Mouse (Mus musculus): ENCODE measurements around the gene Gstt4. TPM values are rescaled to one million over a fixed set of nuclear protein-coding genes. Genes with fewer than 3 reads are reported as not detected.
A peak's percentile ranks its signal among the peaks of the same experiment; 100 is the strongest.

The Gstt4 gene
- total and polyA plus RNA-seq, 3 experiments, result not detected

DNA sequence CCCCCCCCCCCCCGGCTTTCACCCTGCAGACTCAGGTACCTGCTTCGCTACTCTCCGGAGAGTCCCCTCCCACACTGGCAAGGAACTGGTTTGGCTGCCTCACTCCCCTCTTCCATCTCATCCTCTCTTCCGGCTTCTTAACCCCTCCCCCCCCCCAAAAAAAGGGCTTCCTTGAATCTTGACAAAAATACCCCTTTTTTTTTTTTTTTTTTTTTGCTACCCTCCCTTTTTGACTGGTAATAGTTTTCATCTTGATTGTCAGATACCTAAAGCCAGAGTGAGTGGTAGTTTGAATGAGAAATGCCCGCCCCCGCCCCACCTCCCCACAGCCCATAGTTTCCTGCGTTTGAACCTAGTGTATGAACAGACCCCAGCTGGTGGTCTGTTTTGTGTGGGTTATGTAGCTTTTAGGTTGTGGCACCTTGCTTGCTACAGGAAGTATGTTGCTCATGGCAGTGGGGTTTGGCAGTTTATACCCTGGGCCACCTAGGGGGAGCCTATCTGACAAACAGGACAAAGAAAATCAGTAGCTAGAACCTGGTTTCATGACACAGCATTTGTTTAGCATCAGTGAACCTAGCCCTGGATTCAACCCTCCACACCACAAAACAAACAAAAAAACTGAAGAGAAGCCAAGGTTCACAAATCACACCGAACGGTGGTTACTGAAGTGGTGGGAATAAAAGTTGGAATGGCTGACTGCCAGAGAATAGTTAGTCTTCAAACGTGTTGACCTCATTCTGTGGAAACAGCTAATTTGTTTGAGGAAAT is 13.6 kb upstream of the Gstt4 start:
- DNase-seq, result no peak

GRCm38 (mm10) chr10:75835307-75835706 is 13.0 kb upstream of the Gstt4 start:
- peak; percentile 83 for DNase-seq

GRCm38 (mm10) chr10:75834721-75835120 is 12.4 kb upstream of the Gstt4 start:
- no peak for DNase-seq

DNA sequence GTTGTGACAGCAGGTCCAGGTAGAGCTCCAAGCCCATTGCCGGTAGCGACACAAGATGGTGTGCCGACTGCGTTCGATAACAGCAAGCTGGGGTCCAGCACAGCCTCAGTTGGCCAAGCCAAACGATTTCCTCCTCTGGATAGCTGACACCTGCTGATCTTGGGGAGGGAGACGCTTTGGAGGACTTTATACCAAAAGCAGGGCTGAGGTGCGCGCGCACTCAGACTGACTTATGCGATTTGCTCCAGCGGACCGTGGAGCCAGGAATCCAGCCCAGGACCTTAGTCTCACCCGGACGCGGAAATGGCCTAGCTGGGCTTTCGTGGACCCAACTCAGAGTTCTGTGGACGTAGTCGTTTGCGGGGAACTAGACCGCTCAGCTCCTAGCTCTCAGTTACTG is 11.9 kb upstream of the Gstt4 start:
- peak; percentile 87 for DNase-seq

- DNase-seq, result peak; percentile 51
Observed at GRCm38 (mm10) chr10:75833456-75834080, 11.2 kb upstream of the Gstt4 start.

- peak; percentile 77 for DNase-seq
Observed at GRCm38 (mm10) chr10:75832272-75832895, 10.0 kb upstream of the Gstt4 start.

GRCm38 (mm10) chr10:75830275-75830670 is 7.9 kb upstream of the Gstt4 start:
- no peak for DNase-seq

- DNase-seq, result no peak
Observed at GRCm38 (mm10) chr10:75829529-75830274, 7.4 kb upstream of the Gstt4 start.

- DNase-seq, result peak; percentile 62
Observed at GRCm38 (mm10) chr10:75828500-75828931, 6.2 kb upstream of the Gstt4 start.

- DNase-seq, result peak; percentile 81
Observed at GRCm38 (mm10) chr10:75827668-75828360, 5.5 kb upstream of the Gstt4 start.

DNA sequence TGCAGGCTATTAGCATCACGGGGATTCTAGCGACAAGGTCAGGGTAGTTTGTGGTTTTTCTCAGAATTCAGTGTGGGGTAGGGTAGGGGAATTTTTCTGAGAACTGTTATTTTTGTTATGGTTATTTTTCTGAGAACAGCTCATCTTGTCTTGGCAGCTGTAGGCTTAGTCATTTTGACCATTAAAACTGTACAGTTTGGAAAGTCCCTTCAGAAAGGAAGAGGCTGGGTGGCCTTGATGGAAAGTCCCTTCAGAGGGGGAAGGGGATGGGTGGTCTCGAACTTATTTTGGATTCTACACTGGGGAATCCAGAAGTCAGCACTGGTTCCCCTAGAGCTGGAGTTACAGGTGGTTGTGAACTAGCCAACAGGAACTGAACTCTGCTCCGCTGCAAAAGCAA is 2.2 kb upstream of the Gstt4 start:
- no peak for DNase-seq

DNA sequence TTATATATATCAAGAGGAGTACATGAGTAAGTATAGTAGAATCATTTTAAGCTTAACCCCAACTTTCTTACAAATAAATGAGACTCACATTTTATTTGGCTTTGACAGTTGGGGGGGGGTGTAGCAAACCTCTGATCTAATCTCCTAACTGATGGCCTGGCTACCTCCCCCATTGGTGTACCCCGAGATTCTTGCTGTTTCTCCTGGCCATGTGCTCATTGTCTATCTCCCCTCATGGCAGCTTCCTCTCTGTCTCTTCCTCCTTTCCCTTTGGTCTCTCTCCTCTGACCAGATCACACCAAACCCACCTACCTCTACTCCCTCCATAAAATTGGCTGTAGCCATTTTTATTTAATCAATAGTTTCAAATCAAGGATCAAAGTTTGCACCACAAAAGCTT is 1.4 kb upstream of the Gstt4 start:
- no peak for DNase-seq

DNA sequence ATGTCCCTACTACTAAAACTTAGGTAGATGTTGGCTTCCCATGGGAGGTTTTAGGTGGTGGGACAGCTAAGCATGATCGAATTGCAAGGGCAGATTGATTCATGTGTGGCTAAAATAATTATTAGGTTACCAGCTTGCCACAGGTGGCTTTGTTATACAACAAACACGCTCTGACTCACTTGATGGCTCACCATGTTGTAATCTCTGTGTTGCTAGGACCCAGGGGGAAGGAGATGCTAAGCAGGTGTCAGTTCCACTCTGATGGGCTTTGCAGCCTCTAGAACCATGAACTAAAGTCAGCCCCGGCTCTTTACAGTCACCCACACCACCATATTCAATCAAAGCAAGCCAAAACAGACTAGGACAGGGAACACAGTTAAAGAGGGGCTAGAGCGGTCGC is 2.5 kb downstream of the Gstt4 start:
- DNase-seq, result no peak

DNA sequence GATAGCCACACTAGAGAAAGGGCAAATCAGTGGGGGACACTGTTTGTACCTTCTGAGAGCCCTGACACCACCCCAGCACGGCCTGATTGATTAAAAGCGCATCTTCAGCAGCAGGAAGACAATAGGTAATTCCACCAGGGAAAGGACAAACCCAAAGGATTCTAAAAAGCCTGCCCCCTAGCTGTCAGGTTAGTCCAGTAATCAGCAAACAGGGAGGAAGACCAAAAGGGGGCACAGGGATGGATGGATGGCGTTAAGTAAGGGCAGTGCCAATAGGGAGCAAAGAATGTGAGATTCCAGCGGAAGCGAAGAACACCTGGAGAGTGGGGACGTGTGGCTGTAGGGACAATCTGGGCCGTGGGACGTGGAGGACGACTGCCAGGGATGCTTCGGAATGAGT is 3.7 kb downstream of the Gstt4 start:
- DNase-seq, result no peak

DNA sequence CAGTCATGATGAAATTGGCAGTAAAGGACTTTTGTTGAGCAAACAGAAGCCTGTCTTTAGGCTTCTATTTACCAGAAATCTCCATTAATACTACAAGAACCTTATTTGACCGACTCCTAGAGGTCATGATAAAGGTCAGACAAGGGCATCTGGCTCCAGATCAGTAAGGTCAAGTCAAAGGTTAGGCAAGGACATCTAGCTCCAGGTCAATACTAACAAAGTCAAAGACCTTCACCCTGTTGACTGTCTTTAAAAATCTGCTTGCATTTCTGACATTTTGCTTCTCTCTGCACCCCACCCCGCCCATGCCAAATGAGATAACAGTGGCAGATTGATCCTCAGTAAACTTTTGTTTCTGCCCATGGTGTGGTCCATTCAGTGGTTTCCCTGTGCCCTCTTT is 18.1 kb downstream of the Gstt4 start:
- DNase-seq, result no peak

DNA sequence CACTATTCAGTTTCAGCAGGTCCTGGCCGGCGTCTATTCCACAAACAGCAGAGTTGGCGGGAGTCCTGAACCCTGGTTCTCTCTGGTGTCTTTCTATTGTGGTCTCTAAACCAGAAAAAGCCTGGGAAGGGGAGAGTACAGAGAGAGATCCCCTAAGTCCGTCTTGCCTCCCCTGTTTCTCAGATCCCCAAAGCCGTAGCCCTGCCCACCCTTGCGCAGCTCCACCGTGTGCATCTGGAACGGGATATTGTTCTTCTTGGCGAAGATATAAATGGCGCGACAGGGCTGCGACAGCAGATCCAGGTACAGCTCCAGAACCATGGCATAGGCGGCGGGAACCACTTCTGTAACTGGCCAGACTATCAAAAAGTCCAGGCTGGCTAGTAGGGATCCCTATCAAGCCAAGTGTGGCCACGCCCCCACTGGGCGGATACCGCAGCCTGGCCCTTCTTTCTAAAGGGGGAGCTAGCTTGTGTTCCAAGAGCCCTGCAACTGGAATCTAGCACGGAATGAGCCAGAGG is 24.1 kb downstream of the Gstt4 start, which contains the start of gene Gstt1:
Gene Gstt1 (minus strand): TSS at position 409 of the 521 bp plus-strand sequence.
- DNase-seq, result peak; percentile 78

GRCm38 (mm10) chr10:75797619-75798175 is 24.6 kb downstream of the Gstt4 start:
- peak; percentile 72 for DNase-seq

GRCm38 (mm10) chr10:75796731-75797516 is 25.4 kb downstream of the Gstt4 start:
- DNase-seq, result no peak

DNA sequence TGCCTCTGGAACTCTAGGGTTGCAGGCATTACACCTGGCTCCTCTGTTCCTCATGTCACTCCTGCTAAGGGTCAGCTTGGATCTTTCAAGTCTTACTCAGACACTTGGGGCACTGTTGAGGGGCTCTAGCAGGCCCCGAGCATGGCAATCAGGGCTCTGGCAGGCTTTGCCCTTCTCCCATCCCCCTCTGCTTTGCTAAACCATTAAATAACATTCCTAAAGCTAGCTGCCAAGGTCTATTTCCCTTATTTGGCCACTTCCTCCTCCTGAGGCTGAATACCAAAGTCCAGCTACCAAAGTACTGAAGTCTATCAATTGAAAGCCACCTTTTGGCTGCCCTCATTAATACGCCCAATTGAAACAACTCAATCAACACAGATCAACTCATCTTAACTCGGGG is 27.5 kb downstream of the Gstt4 start:
- peak; percentile 51 for DNase-seq

DNA sequence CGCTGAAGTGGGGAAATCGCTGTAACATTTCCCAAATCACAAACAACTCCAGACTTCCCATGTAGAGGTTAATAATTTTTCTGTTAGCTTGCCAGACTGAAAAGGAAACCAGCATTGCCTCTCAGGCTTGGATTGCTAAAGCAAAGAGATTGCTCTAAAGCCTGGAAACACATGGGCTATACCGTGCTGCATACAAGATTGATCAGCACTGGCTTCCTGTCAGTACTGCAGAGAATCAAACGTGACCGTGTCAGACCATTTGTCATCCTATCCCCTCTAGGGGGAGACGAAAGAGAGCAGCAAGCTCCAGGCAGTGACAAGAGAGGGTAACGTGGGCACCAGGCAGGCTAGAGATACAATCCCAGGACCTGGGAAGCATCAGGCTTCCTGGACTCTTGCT is 31.6 kb downstream of the Gstt4 start:
- DNase-seq, result no peak

All from adrenal gland, adult 2 months (tissue).